Mouse (Mus musculus) left cerebral cortex, postnatal 36 days (tissue): ENCODE results near the gene Atxn1. TPM values are rescaled to one million over a fixed set of nuclear protein-coding genes. Genes with fewer than 3 reads are reported as not detected.
A peak's percentile ranks its signal among the peaks of the same experiment; 100 is the strongest.

Experiments used
- DNase-seq, 2 experiments: peaks; one replicate each; pipeline ENCODE4 v3.0.0; 2021 to 2022; ENCODE audit warnings: low spot score in 2 of 2, mixed read lengths in 1 of 2
- intact Hi-C: fragments of 180-260 bp; cut with DNase I; formaldehyde crosslinking; loops from one replicate; pipeline ENCODE4 v1.15.1; 2025
- total RNA-seq, 2 experiments: library from RNA; stranded (reverse); gene quantifications; 2 replicates each; pipeline ENCODE4 v1.2.3; 2021

Atxn1 gene
- total RNA-seq, 2 experiments from 2014 or later, result 156 to 184 TPM

GRCm38 (mm10) chr13:45875686-45876367 is 89.0 kb downstream of the Atxn1 start:
- peak in 1 of 2 experiments; percentile 39 for DNase-seq
- intact Hi-C loops, result no loop called here

DNA sequence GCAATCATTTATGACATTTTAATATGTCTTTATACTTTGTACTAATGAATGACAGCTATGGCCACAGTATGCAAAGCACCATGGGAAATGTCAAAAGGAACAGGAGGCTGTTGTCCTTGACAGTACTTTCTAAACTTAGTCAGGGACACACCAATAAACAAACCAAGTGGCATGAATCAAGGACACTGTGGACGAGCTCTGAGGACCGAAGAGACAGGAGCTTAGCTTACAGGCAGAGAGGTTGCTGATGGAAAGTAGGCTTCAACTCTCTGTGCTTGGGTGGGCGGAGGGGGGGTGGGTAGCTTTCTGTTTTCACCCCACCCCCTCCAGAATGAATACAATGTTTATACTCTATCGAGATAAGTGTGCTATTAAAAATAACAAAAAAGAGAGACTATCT is 90.6 kb downstream of the Atxn1 start:
- DNase-seq, result no peak
- intact Hi-C loops, result no loop called here

DNA sequence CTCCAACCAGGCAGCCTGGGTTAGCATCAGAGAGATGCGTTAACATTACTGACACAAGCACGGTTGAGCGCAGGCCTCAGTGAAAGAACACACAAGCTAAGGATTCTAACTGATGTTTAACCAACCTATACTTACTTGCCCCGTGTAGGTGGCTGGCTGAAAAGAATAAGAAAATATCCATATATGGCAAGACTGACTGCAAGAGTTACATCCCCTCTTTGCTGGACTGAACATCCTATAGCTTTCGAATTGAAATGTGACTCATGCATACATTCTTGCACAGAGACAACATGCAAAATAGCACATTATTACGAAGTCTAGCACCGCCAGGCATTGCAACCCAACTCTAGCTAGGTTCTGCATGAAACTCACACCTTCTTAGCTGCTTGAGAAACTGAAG is 91.8 kb downstream of the Atxn1 start:
- intact Hi-C loops, result no loop called here
- DNase-seq, result no peak

DNA sequence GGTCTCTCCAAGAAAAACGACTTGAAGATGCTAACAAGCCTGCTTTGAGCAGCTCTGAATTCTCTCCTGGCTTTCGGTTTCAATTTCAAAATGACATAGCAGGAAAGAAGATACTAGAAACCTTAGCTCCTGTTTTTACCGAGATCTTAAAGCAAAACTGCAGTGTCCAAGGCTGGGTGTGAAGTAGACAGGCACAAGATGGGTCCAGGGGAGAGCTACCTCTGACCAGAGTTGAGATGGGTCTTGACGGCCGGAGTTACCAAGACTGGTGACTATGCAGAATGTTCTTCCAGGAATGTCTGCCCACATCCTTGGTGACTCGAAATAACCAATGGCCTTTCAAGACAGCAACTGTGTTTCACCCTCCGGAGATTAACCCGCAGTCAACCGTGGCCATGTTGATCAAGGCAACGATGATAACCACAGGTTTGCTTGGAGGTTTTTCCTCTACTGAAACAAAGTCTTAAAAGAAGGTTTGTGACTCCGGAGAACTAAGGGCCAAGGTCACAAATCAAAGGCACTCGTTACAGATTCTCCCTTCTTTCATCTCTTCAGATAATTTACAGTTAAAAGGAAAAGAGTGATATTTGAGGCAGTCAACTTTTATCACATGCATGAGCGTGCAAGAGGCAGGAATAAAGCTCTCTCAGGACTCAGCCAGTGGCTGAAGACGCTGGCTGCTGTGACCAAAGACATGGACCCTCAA is 92.6 kb downstream of the Atxn1 start:
- intact Hi-C loops, result no loop called here
- DNase-seq, result no peak

GRCm38 (mm10) chr13:45871554-45871953 is 93.3 kb downstream of the Atxn1 start:
- no peak for DNase-seq
- intact Hi-C loops, result no loop called here

DNA sequence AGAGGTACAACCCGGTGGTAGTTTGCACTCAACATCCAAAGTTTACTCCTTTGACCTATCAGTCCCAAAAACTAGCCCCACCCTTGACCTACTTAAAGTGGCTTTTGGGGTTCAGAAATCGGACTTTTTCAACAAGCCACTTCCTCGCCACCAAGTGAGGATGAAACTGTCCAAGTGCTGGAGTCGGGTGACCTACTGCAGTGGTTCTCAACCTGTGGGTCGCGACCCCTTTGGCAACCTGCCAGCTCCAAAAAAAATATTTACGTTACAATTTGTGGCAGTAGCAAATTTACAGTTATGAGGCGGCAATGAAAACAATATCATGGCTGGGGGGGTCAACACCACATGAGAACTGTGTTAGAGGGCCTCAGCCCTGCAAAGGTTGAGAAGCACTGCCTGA is 95.9 kb downstream of the Atxn1 start:
- intact Hi-C loops, result loop anchor here (5.0 kb wide), 1 partner anchor 42 kb away; no protein-coding TSS in a partner anchor
- no peak for DNase-seq

DNA sequence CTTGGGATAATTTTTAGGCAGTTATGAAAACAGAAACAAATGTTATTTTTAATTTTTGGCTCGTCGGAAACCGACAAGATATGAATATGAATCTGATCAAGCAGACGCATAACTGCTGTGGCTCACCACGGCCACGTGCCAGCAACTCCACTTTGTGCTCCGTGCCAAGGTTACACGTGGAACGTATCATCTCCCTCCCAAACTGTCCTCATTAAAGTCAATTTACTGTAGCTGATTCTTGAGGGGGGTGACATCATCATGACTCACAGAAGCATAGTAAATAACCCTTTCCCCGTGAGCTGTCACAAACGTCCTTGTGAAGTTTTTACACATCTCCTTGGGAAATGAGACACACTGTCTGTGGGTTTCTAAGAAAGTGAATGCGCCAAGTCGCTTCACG is 97.5 kb downstream of the Atxn1 start:
- no peak for DNase-seq
- intact Hi-C loops, result loop anchor here (5.0 kb wide), 1 partner anchor 40 kb away; no protein-coding TSS in a partner anchor

GRCm38 (mm10) chr13:45866615-45867245 is 98.1 kb downstream of the Atxn1 start:
- intact Hi-C loops, result loop anchor here (5.0 kb wide), 1 partner anchor 39 kb away; no protein-coding TSS in a partner anchor
- DNase-seq, result no peak

- intact Hi-C loops, result loop anchor here (5.0 kb wide), 1 partner anchor 38 kb away; no protein-coding TSS in a partner anchor
- DNase-seq, result no peak
These were observed 99.2 kb downstream of the Atxn1 start for GRCm38 (mm10) chr13:45865620-45866019.

- DNase-seq, result no peak
- intact Hi-C loops, result no loop called here
These were observed 101.0 kb downstream of the Atxn1 start for GRCm38 (mm10) chr13:45863779-45864178.

- intact Hi-C loops, result no loop called here
- no peak for DNase-seq
These were observed 102.8 kb downstream of the Atxn1 start for GRCm38 (mm10) chr13:45861885-45862605.

GRCm38 (mm10) chr13:45861098-45861580 is 103.7 kb downstream of the Atxn1 start:
- DNase-seq, result no peak
- intact Hi-C loops, result no loop called here

DNA sequence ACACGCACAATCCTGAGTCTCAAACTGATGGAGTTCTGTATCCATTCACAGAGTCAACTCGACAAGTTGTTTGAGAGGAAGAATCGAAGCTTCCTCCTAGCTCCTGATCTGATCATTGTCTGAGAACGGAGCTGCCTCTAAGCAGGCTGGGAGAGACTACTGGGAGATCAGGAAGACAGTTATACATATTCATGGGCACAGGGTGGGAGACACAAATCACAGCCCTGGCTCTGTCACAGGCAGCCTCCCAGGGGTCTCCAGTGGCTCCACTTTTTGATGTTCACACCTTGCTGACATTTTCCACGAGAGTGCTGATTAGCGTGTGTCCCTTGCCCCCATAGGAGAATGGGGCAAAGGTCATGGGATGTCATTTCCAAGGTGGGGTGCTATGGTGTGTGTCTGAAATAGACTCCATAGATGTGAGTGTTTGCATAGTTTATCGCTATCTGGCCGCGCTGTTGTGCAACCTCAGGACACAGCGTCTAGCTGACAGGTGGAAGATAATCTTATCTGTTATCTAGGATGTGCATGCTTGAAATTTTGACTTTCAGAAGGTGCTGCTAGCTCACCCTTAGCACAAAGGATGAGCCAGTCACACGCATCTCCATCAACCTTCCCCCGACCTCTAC is 105.6 kb downstream of the Atxn1 start:
- DNase-seq, result no peak
- intact Hi-C loops, result no loop called here

GRCm38 (mm10) chr13:45857416-45857815 is 107.4 kb downstream of the Atxn1 start:
- no peak for DNase-seq
- intact Hi-C loops, result no loop called here

DNA sequence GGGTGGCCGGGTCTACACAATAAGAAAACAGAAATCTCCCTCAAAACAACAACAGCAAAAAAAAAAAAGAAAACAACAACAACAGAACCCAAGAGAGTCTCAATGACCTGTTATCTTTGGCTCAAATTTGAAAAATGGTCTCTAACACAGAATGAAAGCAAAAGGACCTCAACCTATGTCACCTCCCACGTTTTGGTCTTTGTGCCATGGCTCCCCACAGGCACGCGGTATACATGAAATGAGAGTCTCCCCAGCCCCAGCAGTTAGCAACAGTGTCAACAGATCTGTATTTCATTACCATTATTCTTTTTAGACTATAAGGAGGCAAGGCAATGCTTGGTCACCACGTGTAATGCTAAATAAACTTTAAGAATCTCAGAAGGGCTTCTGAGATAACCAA is 110.3 kb downstream of the Atxn1 start:
- DNase-seq, result no peak
- intact Hi-C loops, result no loop called here

DNA sequence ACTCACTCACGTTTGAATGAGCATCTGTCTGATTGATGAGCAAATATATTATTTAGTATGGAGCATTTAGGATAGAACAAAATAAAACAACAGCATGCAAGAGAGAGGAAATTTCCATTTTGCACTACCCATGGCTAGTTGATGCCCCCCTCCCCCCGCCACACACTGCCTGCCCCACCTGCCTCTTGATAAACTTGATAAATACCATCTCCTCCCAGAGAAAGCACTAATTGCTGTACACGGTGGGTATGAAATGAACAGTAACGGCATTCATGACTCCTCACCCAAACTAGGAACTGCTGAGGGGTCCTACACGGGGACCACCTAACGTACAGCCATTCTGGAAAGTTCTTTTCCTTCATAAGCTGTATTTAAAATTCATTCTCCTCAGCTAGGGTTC is 111.1 kb downstream of the Atxn1 start:
- intact Hi-C loops, result no loop called here
- DNase-seq, result no peak

DNA sequence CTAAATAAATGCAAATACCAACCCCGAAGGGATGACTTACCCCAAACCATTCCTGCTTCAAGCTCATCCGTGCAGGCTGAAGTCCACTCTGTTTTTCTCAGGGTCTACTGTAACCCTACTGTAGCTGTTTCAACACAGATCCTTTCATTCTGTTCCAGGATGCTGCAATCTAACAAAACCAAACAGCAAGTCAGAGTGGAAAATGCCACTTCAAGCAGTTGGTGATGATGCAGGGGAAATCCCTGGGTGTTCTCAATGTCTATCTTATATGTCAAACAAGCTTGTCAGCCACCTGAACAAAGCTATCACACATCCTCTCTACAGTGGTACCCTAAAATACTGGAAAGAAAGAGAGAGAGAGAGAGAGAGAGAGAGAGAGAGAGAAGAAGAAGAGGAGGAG is 112.5 kb downstream of the Atxn1 start:
- intact Hi-C loops, result no loop called here
- DNase-seq, result no peak

DNA sequence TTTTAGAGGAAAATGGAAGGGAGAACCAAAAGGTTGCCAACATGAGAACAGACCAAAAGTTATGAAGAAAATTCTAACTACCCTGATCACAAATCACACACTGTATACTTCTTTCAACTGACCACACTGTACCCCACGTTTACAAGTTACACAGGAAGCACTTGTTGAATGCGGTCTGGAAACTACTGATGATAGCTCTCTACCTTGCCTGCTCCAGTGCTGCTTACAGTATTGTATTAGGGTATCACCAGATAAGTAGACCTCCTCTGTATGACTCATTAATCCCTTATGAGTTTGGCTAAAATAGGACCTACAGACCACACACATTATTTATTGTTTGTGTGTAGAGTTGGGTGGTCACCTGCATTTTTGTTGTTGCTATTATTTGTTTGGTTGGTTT is 113.1 kb downstream of the Atxn1 start:
- DNase-seq, result no peak
- intact Hi-C loops, result no loop called here

GRCm38 (mm10) chr13:45851156-45851555 is 113.7 kb downstream of the Atxn1 start:
- intact Hi-C loops, result no loop called here
- DNase-seq, result no peak
